Mouse (Mus musculus): Measurements from ENCODE around the gene Mdga1. TPM values are rescaled to one million over a fixed set of nuclear protein-coding genes. Genes with fewer than 3 reads are reported as not detected.

Gene Mdga1
- polyA plus RNA-seq, 1 experiment from 2014 or later: 1.7 TPM

DNA sequence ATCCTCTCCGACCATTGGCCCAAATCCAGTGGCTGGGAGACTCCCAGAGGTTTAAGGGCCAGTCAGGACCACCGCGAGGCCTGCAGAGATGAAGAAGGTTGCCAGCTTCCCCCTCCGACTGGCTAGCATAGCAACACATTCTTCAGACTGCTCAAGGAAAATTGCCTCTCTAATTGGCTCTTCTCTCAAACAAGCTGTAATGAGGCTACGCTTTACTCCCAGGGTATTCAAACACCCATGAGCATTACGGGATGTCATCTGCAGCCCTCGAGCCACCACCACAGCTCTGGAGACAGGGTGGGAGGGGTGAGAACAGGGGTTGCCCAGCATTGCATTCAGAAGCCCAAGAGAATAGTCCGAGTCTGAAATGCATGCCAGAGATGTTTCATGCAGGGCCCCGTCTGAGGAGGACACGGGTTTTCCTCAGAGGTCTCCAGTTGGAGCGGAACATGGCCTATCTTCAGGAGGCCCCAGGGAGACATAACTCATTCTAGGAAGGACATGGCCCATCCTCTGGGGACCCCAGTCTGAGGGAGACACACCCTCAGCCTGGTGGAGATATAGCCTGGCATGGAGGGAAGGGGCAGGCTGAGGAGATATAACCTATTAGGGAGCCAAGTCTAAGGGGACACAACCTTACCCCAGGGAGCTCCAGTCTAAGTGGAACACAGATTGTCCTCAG is 151.5 kb downstream of the Mdga1 start:
- ATAC-seq (replicated peaks; ENCODE audit: low FRiP score, low TSS enrichment, low read depth): no peak
- 54% methylated on average over 11 of the region's 11 CpGs for WGBS
- Histone ChIP-seq H3K27ac (ENCODE audit: low read depth) (no peak overlapping the region), H3K4me2 (ENCODE audit: low read length) (no peak overlapping the region), H3K9ac (ENCODE audit: low read length) (no peak overlapping the region), H3K27me3 (replicated peaks; ENCODE audit: control insufficient read depth, insufficient read depth, low read length) (no peaks in the 10 kb centered on the region), H3K9me3 (ENCODE audit: control insufficient read depth, low read length) (no peaks in the 10 kb centered on the region), H3K36me3 (ENCODE audit: control insufficient read depth, insufficient read depth, low read length) (no peaks in the 10 kb centered on the region), H3K4me1 (replicated peaks; ENCODE audit: control insufficient read depth, insufficient read depth, low read length) (no peaks in the 10 kb centered on the region), H3K4me3 (ENCODE audit: low read depth, low read length) (no peak overlapping the region)
- no peak for DNase-seq (ENCODE audit: low spot score)

DNA sequence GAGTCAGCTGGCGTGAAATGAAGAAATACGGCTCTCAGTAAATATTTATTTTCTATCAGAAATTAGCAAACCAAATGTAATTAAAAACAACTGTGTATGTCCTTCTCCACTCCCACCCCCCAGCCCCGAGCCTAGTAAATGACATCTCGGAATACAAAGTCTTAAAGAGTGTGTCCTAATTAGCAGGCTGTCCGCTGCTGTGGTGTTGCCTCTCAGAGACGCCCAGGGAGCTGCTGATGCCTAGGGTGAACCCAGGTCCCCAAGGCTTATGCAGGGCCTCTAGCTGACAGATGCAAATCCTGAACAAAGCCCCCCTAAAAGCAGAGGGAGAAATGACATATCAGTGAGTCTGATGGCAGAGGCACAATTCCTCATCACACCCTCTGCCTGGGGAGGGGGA is 155.1 kb downstream of the Mdga1 start:
- no peak overlapping the region for H3K9ac ChIP-seq (ENCODE audit: low read length)
- no peaks in the 10 kb centered on the region for H3K36me3 ChIP-seq (ENCODE audit: control insufficient read depth, insufficient read depth, low read length)
- 48% methylated on average over 6 of the region's 6 CpGs for WGBS
- no peaks in the 10 kb centered on the region for H3K9me3 ChIP-seq (ENCODE audit: control insufficient read depth, low read length)
- no peak for ATAC-seq (replicated peaks; ENCODE audit: low FRiP score, low TSS enrichment, low read depth)
- no peak for DNase-seq (ENCODE audit: low spot score)
- no peaks in the 10 kb centered on the region for H3K4me1 ChIP-seq (replicated peaks; ENCODE audit: control insufficient read depth, insufficient read depth, low read length)
- no peak overlapping the region for H3K4me2 ChIP-seq (ENCODE audit: low read length)
- H3K27ac ChIP-seq (ENCODE audit: low read depth): no peak overlapping the region
- H3K4me3 ChIP-seq (ENCODE audit: low read depth, low read length): no peak overlapping the region
- H3K27me3 ChIP-seq (replicated peaks; ENCODE audit: control insufficient read depth, insufficient read depth, low read length): no peaks in the 10 kb centered on the region

DNA sequence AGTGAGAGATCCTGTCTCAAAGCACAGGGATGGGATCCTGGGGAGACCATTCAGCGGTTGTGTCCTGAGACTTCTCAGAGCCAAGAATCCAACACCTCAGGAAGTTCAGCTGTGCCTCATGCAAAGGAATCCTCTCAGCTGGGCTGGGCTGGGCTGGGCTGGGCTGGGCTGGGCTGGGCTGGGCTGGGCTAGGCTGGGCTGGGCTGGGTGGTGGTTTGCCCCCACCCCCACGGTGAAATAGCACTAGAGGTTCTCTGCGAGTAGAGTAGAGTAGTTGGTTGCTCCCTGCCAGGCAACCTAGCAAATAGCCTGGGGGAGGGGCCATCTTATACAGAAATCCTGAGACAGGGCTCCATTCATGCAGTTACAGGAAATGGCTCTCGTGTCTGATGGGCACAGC is 156.6 kb downstream of the Mdga1 start:
- H3K9me3 ChIP-seq (ENCODE audit: control insufficient read depth, low read length): no peaks in the 10 kb centered on the region
- H3K9ac ChIP-seq (ENCODE audit: low read length): no peak overlapping the region
- H3K36me3 ChIP-seq (ENCODE audit: control insufficient read depth, insufficient read depth, low read length): no peaks in the 10 kb centered on the region
- WGBS: 6% methylated on average over 4 of the region's 4 CpGs
- H3K4me1 ChIP-seq (replicated peaks; ENCODE audit: control insufficient read depth, insufficient read depth, low read length): no peaks in the 10 kb centered on the region
- no peak overlapping the region for H3K4me2 ChIP-seq (ENCODE audit: low read length)
- no peak overlapping the region for H3K27ac ChIP-seq (ENCODE audit: low read depth)
- H3K27me3 ChIP-seq (replicated peaks; ENCODE audit: control insufficient read depth, insufficient read depth, low read length): no peaks in the 10 kb centered on the region
- no peak for DNase-seq (ENCODE audit: low spot score)
- no peak for ATAC-seq (replicated peaks; ENCODE audit: low FRiP score, low TSS enrichment, low read depth)
- no peak overlapping the region for H3K4me3 ChIP-seq (ENCODE audit: low read depth, low read length)

DNA sequence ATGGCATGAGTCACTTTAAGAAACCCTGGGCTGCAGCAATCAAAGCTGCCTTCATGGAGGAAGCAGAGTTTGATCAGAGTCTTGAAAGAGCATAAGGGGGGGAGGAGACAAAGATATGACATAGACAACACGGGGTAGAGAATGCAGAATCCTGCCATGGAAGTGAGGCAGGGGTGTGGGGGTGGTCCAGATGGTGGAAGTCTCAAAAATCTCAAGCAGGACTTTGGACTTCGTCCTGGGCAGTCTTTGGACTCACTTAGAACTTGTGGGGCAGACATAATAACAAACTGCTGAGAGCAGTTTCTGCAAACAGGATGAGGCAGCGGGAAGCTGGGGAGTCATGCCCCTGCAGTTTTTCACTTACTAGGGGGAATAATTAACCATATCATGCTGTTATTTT is 166.3 kb downstream of the Mdga1 start:
- no peaks in the 10 kb centered on the region for H3K27me3 ChIP-seq (replicated peaks; ENCODE audit: control insufficient read depth, insufficient read depth, low read length)
- no peaks in the 10 kb centered on the region for H3K4me1 ChIP-seq (replicated peaks; ENCODE audit: control insufficient read depth, insufficient read depth, low read length)
- no peaks in the 10 kb centered on the region for H3K9me3 ChIP-seq (ENCODE audit: control insufficient read depth, low read length)
- ATAC-seq (replicated peaks; ENCODE audit: low FRiP score, low TSS enrichment, low read depth) (no peak), DNase-seq (ENCODE audit: low spot score) (no peak)
- no peak overlapping the region for H3K4me3 ChIP-seq (ENCODE audit: low read depth, low read length)
- H3K27ac ChIP-seq (ENCODE audit: low read depth): no peak overlapping the region
- no peak overlapping the region for H3K9ac ChIP-seq (ENCODE audit: low read length)
- WGBS: 73% methylated on average over 3 of the region's 3 CpGs
- no peak overlapping the region for H3K4me2 ChIP-seq (ENCODE audit: low read length)
- no peaks in the 10 kb centered on the region for H3K36me3 ChIP-seq (ENCODE audit: control insufficient read depth, insufficient read depth, low read length)

DNA sequence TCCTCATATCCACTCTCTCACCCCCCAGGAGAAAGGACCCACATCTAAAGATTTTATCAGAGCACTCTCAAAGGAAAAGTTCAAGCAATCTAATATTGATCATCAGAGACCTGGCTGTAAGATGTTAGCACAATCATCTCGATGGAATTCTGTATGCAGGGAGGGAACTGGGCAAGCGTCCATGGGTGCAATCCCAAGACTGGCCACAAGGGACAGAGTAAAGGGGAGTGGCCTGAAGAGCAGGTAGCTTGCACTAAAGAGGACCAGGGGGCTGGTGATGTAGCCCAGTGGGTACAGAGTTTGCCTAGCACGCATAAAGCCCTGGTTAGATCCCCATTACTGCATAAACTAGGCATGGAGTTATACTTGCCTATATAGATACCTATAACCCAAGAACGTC is 168.5 kb downstream of the Mdga1 start:
- Histone ChIP-seq H3K36me3 (ENCODE audit: control insufficient read depth, insufficient read depth, low read length) (no peaks in the 10 kb centered on the region), H3K9ac (ENCODE audit: low read length) (no peak overlapping the region), H3K27ac (ENCODE audit: low read depth) (no peak overlapping the region), H3K9me3 (ENCODE audit: control insufficient read depth, low read length) (no peaks in the 10 kb centered on the region), H3K4me1 (replicated peaks; ENCODE audit: control insufficient read depth, insufficient read depth, low read length) (no peaks in the 10 kb centered on the region), H3K4me2 (ENCODE audit: low read length) (no peak overlapping the region), H3K4me3 (ENCODE audit: low read depth, low read length) (no peak overlapping the region), H3K27me3 (replicated peaks; ENCODE audit: control insufficient read depth, insufficient read depth, low read length) (no peaks in the 10 kb centered on the region)
- DNase-seq (ENCODE audit: low spot score) (peak; percentile 89), ATAC-seq (replicated peaks; ENCODE audit: low FRiP score, low TSS enrichment, low read depth) (no peak)
- WGBS: 21% methylated on average over 4 of the region's 4 CpGs

DNA sequence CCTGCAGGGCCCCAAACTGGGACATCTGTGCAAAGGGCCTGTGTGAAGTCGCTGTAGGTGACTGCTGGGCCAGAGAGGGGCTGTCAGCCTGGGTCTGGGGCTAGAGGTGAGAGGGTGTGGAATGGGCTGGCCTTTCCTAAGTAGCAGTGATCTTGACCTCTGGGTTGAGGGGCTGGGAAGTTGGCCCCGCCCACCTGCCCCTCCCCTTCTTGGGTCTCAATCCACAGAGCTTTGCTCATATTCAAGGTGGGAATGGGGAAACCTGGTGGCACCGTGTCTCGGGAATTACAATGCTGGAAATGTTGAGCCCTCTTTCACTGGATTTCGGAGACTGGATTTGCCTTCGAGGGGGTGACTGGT is 169.8 kb downstream of the Mdga1 start:
- DNase-seq (ENCODE audit: low spot score) (no peak), ATAC-seq (replicated peaks; ENCODE audit: low FRiP score, low TSS enrichment, low read depth) (no peak)
- H3K4me3 ChIP-seq (ENCODE audit: low read depth, low read length): no peak overlapping the region
- no peaks in the 10 kb centered on the region for H3K36me3 ChIP-seq (ENCODE audit: control insufficient read depth, insufficient read depth, low read length)
- no peak overlapping the region for H3K27ac ChIP-seq (ENCODE audit: low read depth)
- peaks cover 6% of the 10 kb centered on the region for H3K4me1 ChIP-seq (replicated peaks; ENCODE audit: control insufficient read depth, insufficient read depth, low read length)
- peaks cover 3% of the 10 kb centered on the region; the same call in 1 of the 2 replicates for H3K27me3 ChIP-seq (replicated peaks; ENCODE audit: control insufficient read depth, insufficient read depth, low read length)
- H3K9me3 ChIP-seq (ENCODE audit: control insufficient read depth, low read length): no peaks in the 10 kb centered on the region
- no peak overlapping the region for H3K9ac ChIP-seq (ENCODE audit: low read length)
- WGBS: 51% methylated on average over 6 of the region's 6 CpGs
- no peak overlapping the region for H3K4me2 ChIP-seq (ENCODE audit: low read length)

DNA sequence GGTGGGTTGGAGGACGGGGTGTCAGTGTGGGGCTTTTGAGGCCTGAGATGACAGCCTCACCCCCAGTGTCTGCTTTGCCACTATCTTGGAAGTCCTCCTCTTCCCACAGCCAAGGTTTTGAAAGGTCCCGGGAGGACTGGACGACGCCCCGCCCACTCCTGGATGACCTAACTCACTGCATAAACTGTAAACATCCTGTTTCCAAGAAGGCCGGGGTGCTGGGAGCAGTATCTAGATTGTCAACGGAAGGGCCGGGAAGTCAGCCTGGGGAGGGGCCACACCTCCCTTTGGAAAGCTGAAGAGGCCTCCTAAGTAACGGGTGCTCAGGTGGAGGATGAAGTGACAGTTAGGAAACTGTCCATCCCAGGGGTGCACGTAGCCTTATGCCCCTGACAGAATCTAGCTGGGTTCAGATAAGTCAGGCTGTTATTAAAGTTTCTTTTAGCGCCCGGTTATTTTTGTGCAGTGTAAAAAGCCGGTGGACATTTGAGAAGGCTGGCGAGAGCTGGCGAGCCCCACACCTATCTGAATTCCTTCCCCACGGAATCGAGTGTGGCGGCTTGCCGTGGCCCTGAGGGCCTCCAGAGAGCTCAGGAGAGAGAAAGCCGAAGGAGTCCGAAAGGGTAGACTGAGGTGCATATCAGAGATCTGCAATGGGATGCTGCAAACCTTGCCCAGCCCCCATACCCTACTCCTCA is 170.3 kb downstream of the Mdga1 start:
- WGBS: 67% methylated on average over 21 of the region's 21 CpGs
- no peak overlapping the region for H3K4me2 ChIP-seq (ENCODE audit: low read length)
- H3K27me3 ChIP-seq (replicated peaks; ENCODE audit: control insufficient read depth, insufficient read depth, low read length): peaks cover 5% of the 10 kb centered on the region; the same call in 1 of the 2 replicates
- H3K9ac ChIP-seq (ENCODE audit: low read length): no peak overlapping the region
- H3K4me3 ChIP-seq (ENCODE audit: low read depth, low read length): no peak overlapping the region
- no peaks in the 10 kb centered on the region for H3K9me3 ChIP-seq (ENCODE audit: control insufficient read depth, low read length)
- ATAC-seq (replicated peaks; ENCODE audit: low FRiP score, low TSS enrichment, low read depth) (no peak), DNase-seq (ENCODE audit: low spot score) (no peak)
- H3K36me3 ChIP-seq (ENCODE audit: control insufficient read depth, insufficient read depth, low read length): no peaks in the 10 kb centered on the region
- no peak overlapping the region for H3K27ac ChIP-seq (ENCODE audit: low read depth)
- peaks cover 10% of the 10 kb centered on the region for H3K4me1 ChIP-seq (replicated peaks; ENCODE audit: control insufficient read depth, insufficient read depth, low read length)

DNA sequence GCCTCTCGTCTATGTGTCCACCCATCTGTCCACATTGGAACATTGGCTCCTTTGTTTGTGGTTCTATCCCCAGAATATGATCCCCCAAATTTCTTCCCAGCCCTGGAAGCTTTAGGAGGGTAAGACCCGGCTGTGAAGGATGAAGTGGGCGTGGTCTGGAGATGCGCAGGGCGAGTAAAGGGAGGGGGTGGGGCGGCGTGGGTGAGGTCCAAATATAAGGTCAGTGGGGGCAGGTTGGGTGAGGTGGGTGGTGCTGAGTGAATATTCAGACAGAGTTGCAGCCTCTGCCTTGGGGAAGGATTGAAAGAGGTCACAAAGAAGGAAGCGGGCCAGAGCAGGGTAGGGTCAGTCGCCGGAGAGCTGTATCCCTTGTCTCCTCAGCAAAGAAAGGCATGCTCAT is 171.7 kb downstream of the Mdga1 start:
- Histone ChIP-seq H3K9ac (ENCODE audit: low read length) (no peak overlapping the region), H3K4me3 (ENCODE audit: low read depth, low read length) (no peak overlapping the region), H3K36me3 (ENCODE audit: control insufficient read depth, insufficient read depth, low read length) (no peaks in the 10 kb centered on the region), H3K9me3 (ENCODE audit: control insufficient read depth, low read length) (no peaks in the 10 kb centered on the region), H3K27ac (ENCODE audit: low read depth) (no peak overlapping the region), H3K4me2 (ENCODE audit: low read length) (no peak overlapping the region), H3K27me3 (replicated peaks; ENCODE audit: control insufficient read depth, insufficient read depth, low read length) (peaks cover 10% of the 10 kb centered on the region), H3K4me1 (replicated peaks; ENCODE audit: control insufficient read depth, insufficient read depth, low read length) (peaks cover 10% of the 10 kb centered on the region)
- DNase-seq (ENCODE audit: low spot score) (no peak), ATAC-seq (replicated peaks; ENCODE audit: low FRiP score, low TSS enrichment, low read depth) (no peak)
- 43% methylated on average over 10 of the region's 10 CpGs for WGBS

DNA sequence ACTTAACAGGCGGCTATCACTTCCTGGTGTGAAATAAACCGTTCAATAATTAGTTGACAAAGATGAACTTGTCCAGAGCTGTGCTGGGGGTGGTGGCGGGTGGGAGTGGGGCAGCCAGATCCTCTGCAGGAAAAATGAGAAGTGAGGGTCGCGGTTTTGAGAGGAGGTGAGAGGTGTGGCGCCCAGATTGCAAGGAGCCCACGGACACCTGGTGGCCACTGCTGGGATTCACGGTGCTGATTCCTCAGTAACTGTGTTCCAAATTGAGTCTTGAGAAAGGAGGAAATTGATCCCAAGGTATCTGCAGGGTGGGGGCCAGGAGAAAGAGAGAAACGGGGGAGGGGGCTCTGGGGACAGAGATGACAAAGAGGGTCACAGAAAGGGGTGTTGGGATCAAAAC is 173.1 kb downstream of the Mdga1 start:
- ATAC-seq (replicated peaks; ENCODE audit: low FRiP score, low TSS enrichment, low read depth) (no peak), DNase-seq (ENCODE audit: low spot score) (no peak)
- WGBS: 43% methylated on average over 9 of the region's 9 CpGs

More for the DNA sequence above, 173.1 kb downstream of the Mdga1 start:
- peaks cover 10% of the 10 kb centered on the region for H3K27me3 ChIP-seq (replicated peaks; ENCODE audit: control insufficient read depth, insufficient read depth, low read length)
- no peaks in the 10 kb centered on the region for H3K9me3 ChIP-seq (ENCODE audit: control insufficient read depth, low read length)
- H3K4me2 ChIP-seq (ENCODE audit: low read length): no peak overlapping the region
- no peaks in the 10 kb centered on the region for H3K36me3 ChIP-seq (ENCODE audit: control insufficient read depth, insufficient read depth, low read length)
- no peak overlapping the region for H3K4me3 ChIP-seq (ENCODE audit: low read depth, low read length)
- H3K27ac ChIP-seq (ENCODE audit: low read depth): no peak overlapping the region
- H3K4me1 ChIP-seq (replicated peaks; ENCODE audit: control insufficient read depth, insufficient read depth, low read length): peaks cover 10% of the 10 kb centered on the region
- H3K9ac ChIP-seq (ENCODE audit: low read length): no peak overlapping the region

All from intestine, embryonic 14.5 days (tissue).